Mouse (Mus musculus) liver, embryonic 13.5 days (tissue): ENCODE data around the gene Usp51. TPM values are rescaled to one million over a fixed set of nuclear protein-coding genes. Genes with fewer than 3 reads are reported as not detected.
"Not testable (repeated sequence)": the region's sequence is repeated elsewhere in the genome, so short reads cannot be mapped to it uniquely, and the experiment has no call there.

Source experiments
- ATAC-seq: fragments of 200-750 bp; cut with Nextera tagmentation; 2 replicates; pipeline ENCODE4 v1.8.0; 2017; ENCODE audit warnings: low read depth, mild to moderate bottlenecking, moderate number of reproducible peaks, moderate library complexity
- DNase-seq: peaks from one replicate; pipeline ENCODE4 v3.0.0; 2022
- H3K27ac ChIP-seq: fragments of 300-500 bp; sonication (generic); 2 replicates; pipeline ENCODE4 v1.5.1; 2015; ENCODE audit warnings: moderate library complexity, mild to moderate bottlenecking, inconsistent platforms
- H3K27me3 ChIP-seq: fragments of 300-500 bp; sonication (generic); 2 replicates; pipeline ENCODE4 v1.6.1; 2015; ENCODE audit warnings: mild to moderate bottlenecking, inconsistent platforms
- H3K36me3 ChIP-seq: fragments of 300-500 bp; sonication (generic); 2 replicates; pipeline ENCODE4 v1.6.1; 2015; ENCODE audit warnings: mild to moderate bottlenecking, inconsistent platforms
- H3K4me1 ChIP-seq: fragments of 300-500 bp; sonication (generic); replicated peaks from 2 replicates; pipeline ENCODE4 v1.6.1; 2015; ENCODE audit warnings: inconsistent platforms
- H3K4me2 ChIP-seq: fragments of 300-500 bp; sonication (generic); 2 replicates; pipeline ENCODE4 v1.6.1; 2015; ENCODE audit warnings: inconsistent platforms, mild to moderate bottlenecking, moderate library complexity
- H3K4me3 ChIP-seq: fragments of 300-500 bp; sonication (generic); replicated peaks from 2 replicates; pipeline ENCODE4 v1.5.1; 2015; ENCODE audit warnings: mild to moderate bottlenecking, inconsistent platforms
- H3K9ac ChIP-seq: fragments of 300-500 bp; sonication (generic); 2 replicates; pipeline ENCODE4 v1.6.1; 2015; ENCODE audit warnings: mild to moderate bottlenecking, inconsistent platforms
- H3K9me3 ChIP-seq: fragments of 300-500 bp; sonication (generic); replicated peaks from 2 replicates; pipeline ENCODE4 v1.6.1; 2016; ENCODE audit warnings: inconsistent platforms
- whole genome bisulfite sequencing: fragments of 180-500 bp; shearing (Covaris S2); methylation state at CpG from one replicate; pipeline ENCODE4 v1.1.7; 2015; ENCODE audit not compliant: insufficient replicate concordance; 5-methylcytosine and 5-hydroxymethylcytosine counted together
- polyA plus RNA-seq: library from polyadenylated mRNA; unstranded; fragments of >200 nt; fragmentation: Nextera tagmentation; extraction: Ambion mirVana; gene quantifications from 2 replicates; pipeline ENCODE4 v1.2.1, GENCODE M21; 2015

The Usp51 gene
- polyA plus RNA-seq, 1 experiment from 2014 or later, result 0.58 TPM

GRCm38 (mm10) chrX:153025709-153026108 is 19.4 kb downstream of the Usp51 start:
- H3K36me3 ChIP-seq, ATAC-seq, DNase-seq, H3K4me2 ChIP-seq, H3K9ac ChIP-seq, H3K27ac ChIP-seq, H3K4me1 ChIP-seq, H3K27me3 ChIP-seq, H3K4me3 ChIP-seq, H3K9me3 ChIP-seq: not testable (repeated sequence)
- WGBS, result 52% methylated on average over 3 of the region's 3 CpGs

- not testable (repeated sequence) for H3K9ac ChIP-seq, DNase-seq
These were observed 25.3 kb downstream of the Usp51 start for GRCm38 (mm10) chrX:153031547-153031946.

GRCm38 (mm10) chrX:153037087-153037971 is 31.1 kb downstream of the Usp51 start, which contains the start of gene Mageh1:
Gene Mageh1 (minus strand): TSS chrX:153037575.
- DNase-seq (peak; percentile 1), ATAC-seq (peak; percentile 55)
- peak within 1 kb of the TSS; percentile 47 for H3K4me2 ChIP-seq
- WGBS, result 14% methylated on average over 47 of the region's 49 CpGs
- H3K36me3 ChIP-seq, result no peaks in the 10 kb centered on the region
- peaks cover 17% of the 10 kb centered on the region for H3K27me3 ChIP-seq
- no peak within 1 kb of the TSS; the same call in 1 of the 2 replicates for H3K9ac ChIP-seq
- H3K4me3 ChIP-seq, result peak within 1 kb of the TSS; percentile 44
- no peaks in the 10 kb centered on the region for H3K9me3 ChIP-seq
- H3K4me1 ChIP-seq, result no peaks in the 10 kb centered on the region
- no peak within 1 kb of the TSS for H3K27ac ChIP-seq

More at GRCm38 (mm10) chrX:153031547-153031946, 25.3 kb downstream of the Usp51 start:
- not testable (repeated sequence) for H3K27ac ChIP-seq, H3K4me2 ChIP-seq, H3K4me1 ChIP-seq, ATAC-seq, H3K4me3 ChIP-seq, H3K9me3 ChIP-seq, H3K27me3 ChIP-seq, H3K36me3 ChIP-seq

- not testable (repeated sequence) for H3K9ac ChIP-seq, H3K36me3 ChIP-seq, DNase-seq, H3K9me3 ChIP-seq, H3K4me3 ChIP-seq, H3K27ac ChIP-seq, H3K4me1 ChIP-seq
- H3K4me2 ChIP-seq, result peak overlapping the region; percentile 47
- 17% methylated on average over 7 of the region's 22 CpGs for WGBS
- H3K27me3 ChIP-seq, result peaks cover 17% of the 10 kb centered on the region
- ATAC-seq, result 0 out of 2 replicates have a peak, but pooled peaks have one; percentile 39
These were observed 31.9 kb downstream of the Usp51 start for GRCm38 (mm10) chrX:153037972-153038744.

Other genes with a start within 250 kb of the Usp51 start
- 0.89 and 0.96 TPM in 2 replicates for gene Shroom2, start 237.0 kb upstream of the Usp51 start, polyA plus RNA-seq
- not detected in 2 replicates for gene Gpr143, start 224.5 kb upstream of the Usp51 start, polyA plus RNA-seq
- 6.8 and 7.1 TPM in 2 replicates for gene Mageh1, start 31.1 kb downstream of the Usp51 start, polyA plus RNA-seq
- not detected in 2 replicates for gene Foxr2, start 112.3 kb downstream of the Usp51 start, polyA plus RNA-seq
- 0.54 and 0.87 TPM in 2 replicates for gene Rragb, start 133.5 kb downstream of the Usp51 start, polyA plus RNA-seq
- gene Klf8, start 231.0 kb downstream of the Usp51 start, polyA plus RNA-seq, result 0.35 and 0.37 TPM in 2 replicates